In genomic region chr16:90187453-90187852, GRCm38 (mm10) we compare ENCODE assay signal across 8 mouse cellular contexts. TPM values are rescaled to one million over a fixed set of nuclear protein-coding genes. Genes with fewer than 3 reads are reported as not detected.
DNase-seq lines count a peak whose midpoint lies in the region; ATAC-seq and TF ChIP-seq lines count a peak whose summit lies in the region.

No protein-coding gene starts in this region.

- H3K36me3 ChIP-seq in midbrain, embryonic 11.5 days (ENCODE audit: control insufficient read depth, insufficient read depth, low read length): no peaks in the 10 kb centered on the region
- no peaks in the 10 kb centered on the region for H3K36me3 ChIP-seq in midbrain, embryonic 15.5 days (replicated peaks)
- H3K36me3 ChIP-seq in forebrain, embryonic 14.5 days (ENCODE audit: control insufficient read depth, insufficient read depth, low read length): no peaks in the 10 kb centered on the region

- peak; percentile 54 for DNase-seq in midbrain, embryonic 11.5 days (ENCODE audit: low spot score, missing footprints)
- DNase-seq in brain, embryonic 14.5 days (ENCODE audit: low read depth): peak; percentile 37
- DNase-seq in heart, postnatal 10 days: peak; percentile 45 to 70
- peak; percentile 66 for DNase-seq in liver
- DNase-seq in retina, embryonic 14.5 days (ENCODE audit: low spot score): peak; percentile 53
- DNase-seq in cerebellum, adult 18-20 months: no peak
- no peak for DNase-seq in forebrain, embryonic 14.5 days (ENCODE audit: low spot score)

- WGBS in midbrain, embryonic 11.5 days: 47% methylated on average over 13 of the region's 13 CpGs
- WGBS in midbrain, embryonic 15.5 days: 45% methylated on average over 13 of the region's 13 CpGs
- WGBS in forebrain, embryonic 14.5 days: 52% methylated on average over 13 of the region's 13 CpGs

- no peak overlapping the region for H3K4me3 ChIP-seq in midbrain, embryonic 11.5 days (ENCODE audit: low read depth, low read length)
- no peak overlapping the region for H3K4me3 ChIP-seq in midbrain, embryonic 15.5 days
- no peak overlapping the region for H3K4me3 ChIP-seq in forebrain, embryonic 14.5 days (ENCODE audit: low read depth, low read length)

- no peaks in the 10 kb centered on the region for H3K4me1 ChIP-seq in midbrain, embryonic 11.5 days (ENCODE audit: control insufficient read depth, insufficient read depth, low read length)
- no peaks in the 10 kb centered on the region for H3K4me1 ChIP-seq in midbrain, embryonic 15.5 days
- no peaks in the 10 kb centered on the region for H3K4me1 ChIP-seq in forebrain, embryonic 14.5 days (ENCODE audit: control insufficient read depth, insufficient read depth, low read length)

- TF ChIP-seq CTCF in brain, embryonic 14.5 days (IDR thresholded peaks at IDR 0.05; ENCODE audit: borderline replicate concordance, extremely low read depth, insufficient read depth, insufficient read length): no peak; the same call in 1 of the 2 replicates

- no peak for TF ChIP-seq POLR2A in brain, embryonic 14.5 days (IDR thresholded peaks at IDR 0.05; ENCODE audit: borderline replicate concordance, extremely low read depth, insufficient read depth, insufficient read length, poor library complexity, severe bottlenecking)

- H3K27ac ChIP-seq in midbrain, embryonic 11.5 days (ENCODE audit: low read depth, low read length): no peak overlapping the region
- no peak overlapping the region for H3K27ac ChIP-seq in midbrain, embryonic 15.5 days
- no peak overlapping the region for H3K27ac ChIP-seq in forebrain, embryonic 14.5 days (ENCODE audit: low read depth, low read length)

- 0 out of 2 replicates have a peak, but pooled peaks have one; percentile 38 for ATAC-seq in midbrain, embryonic 11.5 days (ENCODE audit: low FRiP score)
- no peak for ATAC-seq in midbrain, embryonic 15.5 days (replicated peaks)
- ATAC-seq in forebrain, embryonic 14.5 days: no peak

- H3K27me3 ChIP-seq in midbrain, embryonic 11.5 days (ENCODE audit: control insufficient read depth, insufficient read depth, low read length): 0 out of 2 replicates have a peak, but pooled peaks cover 2% of the 10 kb centered on the region
- H3K27me3 ChIP-seq in midbrain, embryonic 15.5 days (replicated peaks): no peaks in the 10 kb centered on the region
- no peaks in the 10 kb centered on the region for H3K27me3 ChIP-seq in forebrain, embryonic 14.5 days (replicated peaks; ENCODE audit: control insufficient read depth, insufficient read depth, low read length)

- H3K9me3 ChIP-seq in midbrain, embryonic 11.5 days (ENCODE audit: control insufficient read depth, low read length): no peaks in the 10 kb centered on the region
- H3K9me3 ChIP-seq in midbrain, embryonic 15.5 days: no peaks in the 10 kb centered on the region
- no peaks in the 10 kb centered on the region for H3K9me3 ChIP-seq in forebrain, embryonic 14.5 days (replicated peaks; ENCODE audit: control insufficient read depth, low read length)

- intact Hi-C loops in heart, postnatal 10 days (cut with DNase I): loop anchor here (2.0 to 5.0 kb wide), 2 partner anchors 245 to 413 kb away; no protein-coding TSS in a partner anchor

- no peak overlapping the region for H3K9ac ChIP-seq in midbrain, embryonic 11.5 days (ENCODE audit: low read length)
- no peak overlapping the region for H3K9ac ChIP-seq in midbrain, embryonic 15.5 days
- no peak overlapping the region for H3K9ac ChIP-seq in forebrain, embryonic 14.5 days (ENCODE audit: low read length)

- H3K4me2 ChIP-seq in midbrain, embryonic 11.5 days: no peak overlapping the region
- no peak overlapping the region for H3K4me2 ChIP-seq in midbrain, embryonic 15.5 days
- no peak overlapping the region for H3K4me2 ChIP-seq in forebrain, embryonic 14.5 days (ENCODE audit: low read length)

RNA-seq across cellular contexts. Expression of gene Sod1, which starts 33.1 kb away (rescaled TPM):
- 1,019 and 1,097 TPM in 2 replicates for polyA plus RNA-seq in midbrain, embryonic 11.5 days (2014; fragmentation: Nextera tagmentation; extraction: Ambion mirVana)
- polyA plus RNA-seq in midbrain, embryonic 15.5 days (2015; fragmentation: Nextera tagmentation; extraction: Ambion mirVana): 855 and 861 TPM in 2 replicates
- 511 and 557 TPM in 2 replicates for polyA plus RNA-seq in brain, embryonic 14.5 days (2012; rRNA removed)
- 100 to 1,000 TPM; 520 to 541 TPM for total RNA-seq in heart, postnatal 10 days (2021)
- polyA plus RNA-seq in forebrain, embryonic 14.5 days (2014; fragmentation: Nextera tagmentation; extraction: Ambion mirVana): 879 and 1,044 TPM in 2 replicates

RNA-seq across cellular contexts. Expression of gene Tiam1, which starts 43.9 kb away (rescaled TPM):
- polyA plus RNA-seq in midbrain, embryonic 11.5 days (2014; fragmentation: Nextera tagmentation; extraction: Ambion mirVana): 14.2 and 16.9 TPM in 2 replicates
- polyA plus RNA-seq in midbrain, embryonic 15.5 days (2015; fragmentation: Nextera tagmentation; extraction: Ambion mirVana): 26.3 and 30.8 TPM in 2 replicates
- 6.4 and 19.3 TPM in 2 replicates for polyA plus RNA-seq in brain, embryonic 14.5 days (2012; rRNA removed)
- 10 to 100 TPM; 11.4 to 12.0 TPM for total RNA-seq in heart, postnatal 10 days (2021)
- polyA plus RNA-seq in forebrain, embryonic 14.5 days (2014; fragmentation: Nextera tagmentation; extraction: Ambion mirVana): 22.4 and 31.9 TPM in 2 replicates

Comparison
In these comparisons a context has a peak if more than half of its experiments do, and no peak if none do; other contexts are left out.
1. DNase-seq: peak in midbrain, embryonic 11.5 days (single experiment), brain, embryonic 14.5 days (single experiment), heart, postnatal 10 days (2 of 2), liver (single experiment) and retina, embryonic 14.5 days (single experiment); none in cerebellum, adult 18-20 months (0 of 2) and forebrain, embryonic 14.5 days (single experiment).